Mouse (Mus musculus): ENCODE data around the gene Asb2.

- TF ChIP-seq CTCF (IDR thresholded peaks at IDR 0.05; ENCODE audit: insufficient read depth, low read length) (no peak), POLR2A (IDR thresholded peaks at IDR 0.05; ENCODE audit: borderline replicate concordance, extremely low read depth, low read depth, low read length) (no peak)
Measured at GRCm38 (mm10) chr12:103287276-103287675, 68.5 kb downstream of the Asb2 start.
